Mouse (Mus musculus) intestine, embryonic 15.5 days (tissue): ENCODE measurements around the gene Trim28. TPM values are rescaled to one million over a fixed set of nuclear protein-coding genes. Genes with fewer than 3 reads are reported as not detected.
"Not testable (repeated sequence)": the region's sequence is repeated elsewhere in the genome, so short reads cannot be mapped to it uniquely, and the experiment has no call there.

Source experiments
- ATAC-seq: fragments of 200-750 bp; cut with Nextera tagmentation; 2 replicates; pipeline ENCODE4 v1.8.0; 2017; ENCODE audit warnings: moderate TSS enrichment, moderate library complexity
- H3K27ac ChIP-seq: fragments of 300-500 bp; sonication (generic); 2 replicates; pipeline ENCODE4 v1.5.1; 2015; ENCODE audit warnings: mild to moderate bottlenecking, inconsistent platforms
- H3K27me3 ChIP-seq: fragments of 300-500 bp; sonication (generic); replicated peaks from 2 replicates; pipeline ENCODE4 v1.6.1; 2015; ENCODE audit warnings: inconsistent platforms
- H3K36me3 ChIP-seq: fragments of 300-500 bp; sonication (generic); 2 replicates; pipeline ENCODE4 v1.6.1; 2015; ENCODE audit warnings: inconsistent platforms
- H3K4me1 ChIP-seq: fragments of 300-500 bp; sonication (generic); replicated peaks from 2 replicates; pipeline ENCODE4 v1.6.1; 2015; ENCODE audit warnings: inconsistent platforms
- H3K4me2 ChIP-seq: fragments of 300-500 bp; sonication (generic); replicated peaks from 2 replicates; pipeline ENCODE4 v1.6.1; 2015; ENCODE audit warnings: mild to moderate bottlenecking, inconsistent platforms
- H3K4me3 ChIP-seq: fragments of 300-500 bp; sonication (generic); replicated peaks from 2 replicates; pipeline ENCODE4 v1.5.1; 2015; ENCODE audit warnings: inconsistent platforms
- H3K9ac ChIP-seq: fragments of 300-500 bp; sonication (generic); 2 replicates; pipeline ENCODE4 v1.6.1; 2015; ENCODE audit warnings: inconsistent platforms
- H3K9me3 ChIP-seq: fragments of 300-500 bp; sonication (generic); 2 replicates; pipeline ENCODE4 v1.6.1; 2016; ENCODE audit warnings: inconsistent platforms
- WGBS: fragments of 180-500 bp; shearing (Covaris S2); methylation state at CpG from one replicate; pipeline ENCODE4 v1.1.7; 2015; 5-methylcytosine and 5-hydroxymethylcytosine counted together
- polyA plus RNA-seq: library from polyadenylated mRNA; unstranded; fragments of >200 nt; fragmentation: Nextera tagmentation; extraction: Ambion mirVana; gene quantifications from 2 replicates; pipeline ENCODE4 v1.2.1, GENCODE M21; 2015

Gene Trim28
- polyA plus RNA-seq, 1 experiment from 2014 or later, result 218 TPM

GRCm38 (mm10) chr7:13053961-13054286, 55.0 kb downstream of the Trim28 start:
- Histone ChIP-seq H3K4me1 (0 out of 2 replicates have a peak, but pooled peaks cover 5% of the 10 kb centered on the region), H3K4me3 (peak overlapping the region; percentile 61), H3K27ac (peak overlapping the region; percentile 81), H3K36me3 (no peaks in the 10 kb centered on the region), H3K4me2 (peak overlapping the region; percentile 72), H3K9ac (peak overlapping the region; percentile 58), H3K27me3 (no peaks in the 10 kb centered on the region), H3K9me3 (no peaks in the 10 kb centered on the region)
- 2% methylated on average over 15 of the region's 15 CpGs for WGBS
- no peak for ATAC-seq

GRCm38 (mm10) chr7:13054287-13055010, 55.5 kb downstream of the Trim28 start, which contains the start of gene Mzf1:
TSS of gene Mzf1 (minus strand) at chr7:13054764.
- under 1% methylated on average over 41 of the region's 41 CpGs for WGBS
- Histone ChIP-seq H3K27ac (peak within 1 kb of the TSS; percentile 81), H3K4me3 (peak within 1 kb of the TSS; percentile 61), H3K36me3 (no peaks in the 10 kb centered on the region), H3K4me1 (0 out of 2 replicates have a peak, but pooled peaks cover 5% of the 10 kb centered on the region), H3K27me3 (no peaks in the 10 kb centered on the region), H3K4me2 (peak within 1 kb of the TSS; percentile 72), H3K9ac (peak within 1 kb of the TSS; percentile 58), H3K9me3 (no peaks in the 10 kb centered on the region)
- peak; percentile 95 for ATAC-seq

- Histone ChIP-seq H3K4me1 (0 out of 2 replicates have a peak, but pooled peaks cover 5% of the 10 kb centered on the region), H3K27me3 (no peaks in the 10 kb centered on the region), H3K36me3 (no peaks in the 10 kb centered on the region), H3K9me3 (no peaks in the 10 kb centered on the region), H3K4me2 (no peak overlapping the region), H3K4me3 (no peak overlapping the region), H3K27ac (no peak overlapping the region), H3K9ac (no peak overlapping the region)
- 61% methylated on average over 8 of the region's 8 CpGs for WGBS
- ATAC-seq, result no peak
These were observed 58.2 kb downstream of the Trim28 start for GRCm38 (mm10) chr7:13056913-13057700.

GRCm38 (mm10) chr7:13059536-13059935, 60.6 kb downstream of the Trim28 start:
- Histone ChIP-seq H3K36me3 (no peaks in the 10 kb centered on the region), H3K4me1 (no peaks in the 10 kb centered on the region), H3K9ac (no peak overlapping the region), H3K27ac (no peak overlapping the region), H3K27me3 (no peaks in the 10 kb centered on the region), H3K4me2 (no peak overlapping the region), H3K4me3 (no peak overlapping the region), H3K9me3 (no peaks in the 10 kb centered on the region)
- 90% methylated on average over 9 of the region's 9 CpGs for WGBS
- no peak for ATAC-seq

- not testable (repeated sequence) for H3K27ac ChIP-seq, H3K9ac ChIP-seq, H3K27me3 ChIP-seq, H3K36me3 ChIP-seq, ATAC-seq, H3K9me3 ChIP-seq, H3K4me2 ChIP-seq, H3K4me1 ChIP-seq, H3K4me3 ChIP-seq
- 61% methylated on average over 2 of the region's 2 CpGs for WGBS
These were observed 64.5 kb downstream of the Trim28 start for GRCm38 (mm10) chr7:13063399-13063798.

- WGBS, result 61% methylated on average over 5 of the region's 5 CpGs
- H3K36me3 ChIP-seq, result no peaks in the 10 kb centered on the region
- ATAC-seq, result no peak
These were observed 73.4 kb downstream of the Trim28 start for GRCm38 (mm10) chr7:13072293-13072692.

More at GRCm38 (mm10) chr7:13072293-13072692, 73.4 kb downstream of the Trim28 start:
- Histone ChIP-seq H3K4me2 (no peak overlapping the region), H3K27me3 (no peaks in the 10 kb centered on the region), H3K9me3 (no peaks in the 10 kb centered on the region), H3K27ac (no peak overlapping the region), H3K9ac (no peak overlapping the region), H3K4me1 (no peaks in the 10 kb centered on the region), H3K4me3 (no peak overlapping the region)

Other genes starting within 250 kb of the Trim28 start
- 4.3 and 4.6 TPM in 2 replicates for gene Zscan18, start 195.5 kb upstream of the Trim28 start, polyA plus RNA-seq
- 10.6 and 10.8 TPM in 2 replicates for gene Zfp329, start 180.3 kb upstream of the Trim28 start, polyA plus RNA-seq
- 27.5 and 27.9 TPM in 2 replicates for gene Zfp110, start 164.4 kb upstream of the Trim28 start, polyA plus RNA-seq
- gene Zfp128, start 117.9 kb upstream of the Trim28 start, polyA plus RNA-seq, result 3.1 and 3.3 TPM in 2 replicates
- 12.2 and 12.7 TPM in 2 replicates for gene Zscan22, start 101.3 kb upstream of the Trim28 start, polyA plus RNA-seq
- 1,008 and 1,147 TPM in 2 replicates for gene Rps5, start 76.8 kb upstream of the Trim28 start, polyA plus RNA-seq
- gene Rnf225, start 71.7 kb upstream of the Trim28 start, polyA plus RNA-seq, result 0.33 and 0.47 TPM in 2 replicates
- gene Zfp324, start 33.3 kb upstream of the Trim28 start, polyA plus RNA-seq, result 8.3 and 8.6 TPM in 2 replicates
- 6.7 and 6.8 TPM in 2 replicates for gene Zfp446, start 21.3 kb upstream of the Trim28 start, polyA plus RNA-seq
- 0.41 and 0.53 TPM in 2 replicates for gene Slc27a5, start 922 bp upstream of the Trim28 start, polyA plus RNA-seq
- 20.7 and 21.2 TPM in 2 replicates for gene Zbtb45, start 10.9 kb downstream of the Trim28 start, polyA plus RNA-seq
- gene Chmp2a, start 35.7 kb downstream of the Trim28 start, polyA plus RNA-seq, result 162 and 177 TPM in 2 replicates
- 109 and 118 TPM in 2 replicates for gene Ube2m, start 39.2 kb downstream of the Trim28 start, polyA plus RNA-seq
- 2.1 and 2.5 TPM in 2 replicates for gene Mzf1, start 55.6 kb downstream of the Trim28 start, polyA plus RNA-seq
- not detected in 2 replicates for gene Vmn1r85, start 96.1 kb downstream of the Trim28 start, polyA plus RNA-seq
- not detected in 2 replicates for gene Vmn1r86, start 120.8 kb downstream of the Trim28 start, polyA plus RNA-seq
- not detected in 2 replicates for gene Vmn1r87, start 141.0 kb downstream of the Trim28 start, polyA plus RNA-seq
- not detected in 2 replicates for gene Vmn1r88, start 160.5 kb downstream of the Trim28 start, polyA plus RNA-seq
- not detected in 2 replicates for gene Vmn1r89, start 213.9 kb downstream of the Trim28 start, polyA plus RNA-seq